In the genomic region with DNA sequence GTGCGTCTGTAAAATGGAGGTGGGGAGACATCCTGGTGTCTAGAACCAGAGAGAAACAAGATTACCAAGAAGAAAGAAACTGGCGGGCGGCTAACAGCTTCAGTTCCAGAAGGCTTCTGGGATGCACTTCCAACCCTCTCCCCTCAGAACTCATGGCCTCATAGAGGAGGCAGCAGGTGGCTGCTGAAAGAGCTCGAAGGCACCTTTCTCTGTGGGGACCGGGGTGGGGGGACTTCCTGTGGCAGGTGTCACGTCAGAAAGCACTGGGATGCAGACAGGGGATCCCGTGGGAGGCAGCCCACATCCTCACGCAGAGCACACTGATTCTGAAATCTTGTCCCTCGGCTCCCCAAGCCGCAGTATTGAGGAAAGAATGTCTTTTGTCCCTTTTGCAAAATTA, we compare ENCODE assay signal across 8 mouse cellular contexts. TPM values are rescaled to one million over a fixed set of nuclear protein-coding genes. Genes with fewer than 3 reads are reported as not detected.
DNase-seq lines count a peak whose midpoint lies in the region; ATAC-seq and TF ChIP-seq lines count a peak whose summit lies in the region.

No protein-coding gene starts in this region.

- H3K4me1 ChIP-seq in embryonic facial prominence, embryonic 14.5 days (ENCODE audit: control insufficient read depth, insufficient read depth, low read length) = 0 out of 2 replicates have a peak, but pooled peaks cover 3% of the 10 kb centered on the region
- peaks cover 14% of the 10 kb centered on the region for H3K4me1 ChIP-seq in hindbrain, embryonic 14.5 days (replicated peaks; ENCODE audit: control insufficient read depth, insufficient read depth, low read length)

- TF ChIP-seq CTCF in layer of hippocampus, adult 2 months (conservative IDR thresholded peaks at IDR 0.05) = no peak

- peak overlapping the region; percentile 97 for H3K4me2 ChIP-seq in embryonic facial prominence, embryonic 14.5 days (ENCODE audit: low read depth, low read length)
- H3K4me2 ChIP-seq in hindbrain, embryonic 14.5 days (replicated peaks) = peak overlapping the region; percentile 96

- H3K27me3 ChIP-seq in embryonic facial prominence, embryonic 14.5 days (replicated peaks; ENCODE audit: control insufficient read depth, insufficient read depth, low read length) = peaks cover 49% of the 10 kb centered on the region
- peaks cover 47% of the 10 kb centered on the region for H3K27me3 ChIP-seq in hindbrain, embryonic 14.5 days (ENCODE audit: control insufficient read depth, insufficient read depth, low read length)

- no peak overlapping the region for H3K27ac ChIP-seq in layer of hippocampus, adult 2 months
- H3K27ac ChIP-seq in embryonic facial prominence, embryonic 14.5 days (replicated peaks; ENCODE audit: low read depth, low read length) = no peak overlapping the region
- 0 out of 2 replicates have a peak overlapping the region, but pooled peaks have one; percentile 16 for H3K27ac ChIP-seq in hindbrain, embryonic 14.5 days

- no peaks in the 10 kb centered on the region for H3K9me3 ChIP-seq in embryonic facial prominence, embryonic 14.5 days (ENCODE audit: control insufficient read depth, low read length)
- H3K9me3 ChIP-seq in hindbrain, embryonic 14.5 days (ENCODE audit: control insufficient read depth, low read length) = no peaks in the 10 kb centered on the region

- ATAC-seq in embryonic facial prominence, embryonic 14.5 days (ENCODE audit: low read depth) = no peak
- ATAC-seq in hindbrain, embryonic 14.5 days (ENCODE audit: low FRiP score) = peak; percentile 26; the same call in 1 of the 2 replicates

- no peaks in the 10 kb centered on the region for H3K36me3 ChIP-seq in embryonic facial prominence, embryonic 14.5 days (ENCODE audit: control insufficient read depth, insufficient read depth, low read length)
- no peaks in the 10 kb centered on the region for H3K36me3 ChIP-seq in hindbrain, embryonic 14.5 days (replicated peaks; ENCODE audit: control insufficient read depth, insufficient read depth)

- no peak for DNase-seq in layer of hippocampus, adult 2 months (ENCODE audit: low spot score in 2 of 2)
- no peak for DNase-seq in layer of hippocampus, postnatal 36 days
- DNase-seq in embryonic facial prominence, embryonic 14.5 days (ENCODE audit: low spot score) = no peak
- no peak for DNase-seq in hindbrain, embryonic 14.5 days (ENCODE audit: low spot score)
- peak; percentile 30 for DNase-seq in neural tube, embryonic 10.5 days (ENCODE audit: extremely low spot score, low spot score)
- no peak for DNase-seq in gastrocnemius, postnatal 10 days
- no peak for DNase-seq in layer of hippocampus, postnatal 14 days (ENCODE audit: low spot score in 2 of 2)
- DNase-seq in thymus, postnatal 4 days = no peak

- H3K4me3 ChIP-seq in layer of hippocampus, adult 2 months = peak overlapping the region; percentile 57; the same call in 1 of the 2 replicates
- H3K4me3 ChIP-seq in embryonic facial prominence, embryonic 14.5 days (ENCODE audit: low read depth, low read length) = peak overlapping the region; percentile 57; the same call in 1 of the 2 replicates
- peak overlapping the region; percentile 47 for H3K4me3 ChIP-seq in hindbrain, embryonic 14.5 days (replicated peaks; ENCODE audit: low read length)

- 21% methylated on average over 10 of the region's 10 CpGs for WGBS in embryonic facial prominence, embryonic 14.5 days
- 21% methylated on average over 10 of the region's 10 CpGs for WGBS in hindbrain, embryonic 14.5 days

- H3K9ac ChIP-seq in embryonic facial prominence, embryonic 14.5 days (ENCODE audit: low read depth, low read length) = no peak overlapping the region
- peak overlapping the region; percentile 68; the same call in 1 of the 2 replicates for H3K9ac ChIP-seq in hindbrain, embryonic 14.5 days

RNA-seq across cellular contexts. Expression of a gene that starts 46.8 kb away (rescaled TPM):
- total RNA-seq in layer of hippocampus, adult 2 months (2021) = under 1 TPM; 0.10 to 0.38 TPM
- total RNA-seq in layer of hippocampus, postnatal 36 days (2021) = under 1 TPM; 0.05 to 0.99 TPM
- polyA plus RNA-seq in embryonic facial prominence, embryonic 14.5 days (2014; fragmentation: Nextera tagmentation; extraction: Ambion mirVana) = 0.08 and 0.09 TPM in 2 replicates
- polyA plus RNA-seq in hindbrain, embryonic 14.5 days (2014; fragmentation: Nextera tagmentation; extraction: Ambion mirVana) = 1.8 and 1.9 TPM in 2 replicates
- 1 to 10 TPM in 1 of 2 experiments, under 1 TPM in 1; 0.05 to 1.5 TPM for total RNA-seq in gastrocnemius, postnatal 10 days (2021)
- total RNA-seq in layer of hippocampus, postnatal 14 days (2021) = under 1 TPM; 0.14 to 0.37 TPM
